ENCODE assay signal across 15 mouse cellular contexts in genomic region chr2:103684431-103684830, GRCm38 (mm10).
DNase-seq lines count a peak whose midpoint lies in the region; ATAC-seq and TF ChIP-seq lines count a peak whose summit lies in the region.
"Had no signal": no experiment of that assay in that cellular context is flagged by ENCODE, and none has a peak within 500 bp of the region (broad histone marks: within the 10 kb centered on the region; RNA-seq: fewer than 3 reads in every experiment).

No protein-coding gene starts in this region.

- no peaks in the 10 kb centered on the region for H3K9me3 ChIP-seq in embryonic facial prominence, embryonic 10.5 days
- no peaks in the 10 kb centered on the region for H3K9me3 ChIP-seq in limb, embryonic 10.5 days (replicated peaks)
- no peaks in the 10 kb centered on the region for H3K9me3 ChIP-seq in intestine, embryonic 16.5 days (ENCODE audit: control insufficient read depth, low read length)
- H3K9me3 ChIP-seq: heart, embryonic 12.5 days; hindbrain, embryonic 15.5 days; megakaryocyte, embryonic 14.5 days had no signal

- no peak for TF ChIP-seq POLR2A in thymus, adult 2 months (IDR thresholded peaks at IDR 0.05; ENCODE audit: control insufficient read depth, extremely low read depth, insufficient read depth, low read length, poor library complexity)

- peaks cover 60% of the 10 kb centered on the region for H3K4me1 ChIP-seq in thymus, adult 2 months (replicated peaks; ENCODE audit: control insufficient read depth, insufficient read depth, low read length)
- peaks cover 50% of the 10 kb centered on the region for H3K4me1 ChIP-seq in embryonic facial prominence, embryonic 10.5 days
- H3K4me1 ChIP-seq in limb, embryonic 10.5 days, result peaks cover 49% of the 10 kb centered on the region
- H3K4me1 ChIP-seq in intestine, embryonic 16.5 days (ENCODE audit: control insufficient read depth, insufficient read depth, low read length), result peaks cover 5% of the 10 kb centered on the region; the same call in 1 of the 2 replicates

- H3K36me3 ChIP-seq in thymus, adult 2 months (ENCODE audit: control insufficient read depth, insufficient read depth, low read length), result no peaks in the 10 kb centered on the region
- H3K36me3 ChIP-seq in embryonic facial prominence, embryonic 10.5 days (replicated peaks), result no peaks in the 10 kb centered on the region
- peaks cover 3% of the 10 kb centered on the region; the same call in 1 of the 2 replicates for H3K36me3 ChIP-seq in limb, embryonic 10.5 days
- no peaks in the 10 kb centered on the region for H3K36me3 ChIP-seq in intestine, embryonic 16.5 days (ENCODE audit: control insufficient read depth, insufficient read depth, low read length)
- H3K36me3 ChIP-seq: hindbrain, embryonic 15.5 days had no signal

- peak overlapping the region; percentile 98 for H3K27ac ChIP-seq in thymus, adult 2 months (ENCODE audit: control insufficient read depth, insufficient read depth, low read length)
- 0 out of 2 replicates have a peak overlapping the region, but pooled peaks have one; percentile 45 for H3K27ac ChIP-seq in embryonic facial prominence, embryonic 10.5 days (replicated peaks)
- H3K27ac ChIP-seq in limb, embryonic 10.5 days, result peak overlapping the region; percentile 81
- no peak overlapping the region for H3K27ac ChIP-seq in intestine, embryonic 16.5 days (ENCODE audit: low read length)
- H3K27ac ChIP-seq: hindbrain, embryonic 15.5 days had no signal

- peak; percentile 40 for DNase-seq in thymus, adult 2 months
- DNase-seq in thymus, adult 18-20 months, result no peak
- DNase-seq in embryonic facial prominence, embryonic 10.5 days (ENCODE audit: low spot score), result no peak
- DNase-seq in limb, embryonic 10.5 days (ENCODE audit: low spot score), result no peak
- DNase-seq in retina, embryonic 14.5 days (ENCODE audit: low spot score), result no peak
- DNase-seq in cerebellum, adult 9-10 months, result no peak
- DNase-seq: cerebellum, adult 11-12 months; forebrain, postnatal 0 days; kidney, adult 8-10 months; kidney, postnatal 36 days had no signal

- whole genome bisulfite sequencing in thymus, adult 2 months, result 59% methylated on average over 2 of the region's 2 CpGs
- WGBS in embryonic facial prominence, embryonic 10.5 days, result 92% methylated on average over 2 of the region's 2 CpGs
- WGBS in limb, embryonic 10.5 days, result 89% methylated on average over 2 of the region's 2 CpGs
- 81% methylated on average over 2 of the region's 2 CpGs for WGBS in intestine, embryonic 16.5 days

- no peaks in the 10 kb centered on the region for H3K27me3 ChIP-seq in thymus, adult 2 months (ENCODE audit: control insufficient read depth, insufficient read depth, low read length)
- no peaks in the 10 kb centered on the region for H3K27me3 ChIP-seq in embryonic facial prominence, embryonic 10.5 days (replicated peaks; ENCODE audit: low read depth, poor library complexity, severe bottlenecking)
- no peaks in the 10 kb centered on the region for H3K27me3 ChIP-seq in limb, embryonic 10.5 days (ENCODE audit: low read depth, poor library complexity, severe bottlenecking)
- H3K27me3 ChIP-seq in intestine, embryonic 16.5 days (replicated peaks; ENCODE audit: control insufficient read depth, insufficient read depth, low read length), result no peaks in the 10 kb centered on the region
- H3K27me3 ChIP-seq: heart, embryonic 12.5 days; hindbrain, embryonic 15.5 days had no signal

- no peak for ATAC-seq in intestine, embryonic 16.5 days

- no peak for TF ChIP-seq CTCF in thymus, adult 2 months (IDR thresholded peaks at IDR 0.05; ENCODE audit: borderline replicate concordance, control insufficient read depth, extremely low read depth, insufficient read depth, low read length, poor library complexity)

- no peak overlapping the region for H3K4me2 ChIP-seq in intestine, embryonic 16.5 days (ENCODE audit: low read depth, low read length)
- H3K4me2 ChIP-seq: heart, embryonic 12.5 days; hindbrain, embryonic 15.5 days; liver, embryonic 11.5 days had no signal

- no peak overlapping the region for H3K4me3 ChIP-seq in thymus, adult 2 months (ENCODE audit: control insufficient read depth, insufficient read depth, low read length)
- H3K4me3 ChIP-seq in embryonic facial prominence, embryonic 10.5 days, result no peak overlapping the region
- no peak overlapping the region for H3K4me3 ChIP-seq in limb, embryonic 10.5 days
- H3K4me3 ChIP-seq in intestine, embryonic 16.5 days (ENCODE audit: low read length), result no peak overlapping the region
- H3K4me3 ChIP-seq: heart, embryonic 12.5 days; hindbrain, embryonic 15.5 days; megakaryocyte, embryonic 14.5 days had no signal

- H3K9ac ChIP-seq in intestine, embryonic 16.5 days (ENCODE audit: low read depth, low read length), result no peak overlapping the region
- H3K9ac ChIP-seq: forebrain, postnatal 0 days; heart, embryonic 12.5 days; hindbrain, embryonic 15.5 days had no signal
